Mouse (Mus musculus) thymus, adult 2 months (tissue): ENCODE data around the gene Cd79a. TPM values are rescaled to one million over a fixed set of nuclear protein-coding genes. Genes with fewer than 3 reads are reported as not detected.

ENCODE experiments used
- DNase-seq: peaks from one replicate; pipeline ENCODE4 v3.0.0; 2021
- H3K27ac ChIP-seq: fragments of 200-500 bp; 2 replicates; pipeline ENCODE4 v1.5.1; 2012; ENCODE audit warnings: low read length, control low read depth; ENCODE audit not compliant: control insufficient read depth, insufficient read depth
- H3K27me3 ChIP-seq: fragments of 200-500 bp; 2 replicates; pipeline ENCODE4 v1.6.1; 2012; ENCODE audit warnings: mild to moderate bottlenecking, low read length, moderate library complexity, mixed read lengths; ENCODE audit not compliant: control insufficient read depth, insufficient read depth
- H3K36me3 ChIP-seq: fragments of 200-500 bp; 2 replicates; pipeline ENCODE4 v1.6.1; 2012; ENCODE audit warnings: mild to moderate bottlenecking, low read length, moderate library complexity; ENCODE audit not compliant: control insufficient read depth, insufficient read depth
- H3K4me1 ChIP-seq: fragments of 200-500 bp; replicated peaks from 2 replicates; pipeline ENCODE4 v1.6.1; 2012; ENCODE audit warnings: low read length; ENCODE audit not compliant: control insufficient read depth, insufficient read depth
- H3K4me3 ChIP-seq: fragments of 200-500 bp; 2 replicates; pipeline ENCODE4 v1.5.1; 2012; ENCODE audit warnings: mild to moderate bottlenecking, low read length, control low read depth, moderate library complexity; ENCODE audit not compliant: control insufficient read depth, insufficient read depth
- CTCF ChIP-seq: fragments of 200-500 bp; IDR thresholded peaks from 2 replicates; pipeline ENCODE4 v1.5.1; 2012; ENCODE audit warnings: mild to moderate bottlenecking, control low read depth, low read length, moderate library complexity, borderline replicate concordance; ENCODE audit not compliant: control insufficient read depth, poor library complexity, insufficient read depth; ENCODE audit errors: extremely low read depth
- POLR2A ChIP-seq: fragments of 200-500 bp; IDR thresholded peaks from 2 replicates; pipeline ENCODE4 v1.6.1; 2012; ENCODE audit warnings: mild to moderate bottlenecking, low read length, control low read depth, moderate library complexity; ENCODE audit not compliant: control insufficient read depth, poor library complexity, insufficient read depth; ENCODE audit errors: extremely low read depth
- WGBS: fragments of 180-500 bp; shearing (Covaris S2); methylation state at CpG from one replicate; pipeline ENCODE4 v1.1.7; 2018; 5-methylcytosine and 5-hydroxymethylcytosine counted together
- polyA plus RNA-seq: library from polyadenylated mRNA; depleted of rRNA; stranded (reverse); fragments of >200 nt; gene quantifications from 2 replicates; pipeline ENCODE4 v1.2.3, GENCODE M21; 2012

Cd79a gene
- polyA plus RNA-seq, 1 experiment = 38.2 TPM

DNA sequence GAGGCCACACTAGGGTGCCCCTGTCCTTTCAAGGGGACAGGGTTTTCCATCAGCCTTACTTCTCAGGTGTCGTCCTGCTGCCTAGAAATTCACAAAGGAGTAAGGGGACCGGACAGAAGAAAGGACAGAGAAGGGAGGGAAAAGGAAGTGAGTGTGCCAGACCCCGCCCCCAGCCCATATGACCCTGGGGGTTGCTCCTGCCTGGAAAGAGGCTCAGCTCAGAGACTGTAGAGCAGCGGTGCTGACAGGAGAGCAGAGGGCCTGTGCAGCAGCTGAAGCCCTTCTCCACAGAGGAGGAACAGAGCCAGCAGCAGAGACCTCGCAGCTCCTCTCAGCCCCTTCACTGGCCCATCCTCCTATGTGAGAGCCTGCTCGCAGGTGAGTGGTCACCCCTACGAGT, 43.5 kb upstream of the Cd79a start:
- no peak for DNase-seq
- WGBS = 74% methylated on average over 7 of the region's 7 CpGs
- 0 out of 2 replicates have a peak, but pooled peaks cover 3% of the 10 kb centered on the region for H3K4me1 ChIP-seq
- H3K27ac ChIP-seq = no peak overlapping the region
- H3K36me3 ChIP-seq = no peaks in the 10 kb centered on the region
- TF ChIP-seq CTCF (no peak), POLR2A (no peak)
- H3K27me3 ChIP-seq = no peaks in the 10 kb centered on the region
- H3K4me3 ChIP-seq = no peak overlapping the region

DNA sequence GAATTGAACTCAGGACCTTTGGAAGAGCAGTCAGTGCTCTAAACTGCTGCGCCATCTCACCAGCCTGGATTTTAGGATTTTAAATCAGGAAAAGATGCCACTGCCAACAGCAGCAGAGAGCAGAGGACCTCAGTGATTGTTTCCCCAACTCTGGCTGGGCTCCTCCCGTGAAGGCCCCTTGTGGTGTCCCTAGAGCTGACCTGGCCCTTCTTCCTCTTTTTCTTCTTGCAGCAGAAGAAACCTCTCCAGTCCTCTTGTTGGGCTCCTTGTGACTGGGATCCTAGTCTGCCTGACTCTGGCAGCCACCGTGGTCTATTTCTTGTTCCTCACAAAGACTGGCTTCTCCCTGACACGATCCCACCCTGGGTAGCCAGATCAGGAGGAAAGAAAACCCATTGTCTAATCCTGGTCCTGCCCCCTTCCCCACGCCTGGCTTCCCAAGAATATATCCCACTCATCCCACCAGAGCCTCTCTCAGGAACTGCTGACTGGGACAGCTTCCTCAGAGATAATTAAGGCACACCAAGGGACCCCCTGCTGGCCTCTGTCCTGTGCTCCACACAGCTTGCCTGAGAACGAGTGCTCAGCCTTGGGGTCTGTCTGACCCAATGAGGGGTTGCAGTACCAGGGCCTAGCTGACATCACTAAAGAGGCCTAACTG, 40.6 kb upstream of the Cd79a start:
- WGBS = 54% methylated on average over 6 of the region's 6 CpGs
- H3K4me1 ChIP-seq = no peaks in the 10 kb centered on the region
- no peak for TF ChIP-seq CTCF

GRCm38 (mm10) chr7:24859234-24859633, 37.9 kb upstream of the Cd79a start:
- Histone ChIP-seq H3K4me1 (no peaks in the 10 kb centered on the region), H3K36me3 (no peaks in the 10 kb centered on the region), H3K27ac (no peak overlapping the region), H3K4me3 (no peak overlapping the region), H3K27me3 (no peaks in the 10 kb centered on the region)
- 86% methylated on average over 5 of the region's 5 CpGs for WGBS
- DNase-seq = no peak
- no peak for TF ChIP-seq CTCF
- TF ChIP-seq POLR2A = no peak

More for the DNA sequence above, 40.6 kb upstream of the Cd79a start:
- no peak for DNase-seq
- Histone ChIP-seq H3K4me3 (no peak overlapping the region), H3K36me3 (no peaks in the 10 kb centered on the region), H3K27ac (no peak overlapping the region), H3K27me3 (no peaks in the 10 kb centered on the region)

DNA sequence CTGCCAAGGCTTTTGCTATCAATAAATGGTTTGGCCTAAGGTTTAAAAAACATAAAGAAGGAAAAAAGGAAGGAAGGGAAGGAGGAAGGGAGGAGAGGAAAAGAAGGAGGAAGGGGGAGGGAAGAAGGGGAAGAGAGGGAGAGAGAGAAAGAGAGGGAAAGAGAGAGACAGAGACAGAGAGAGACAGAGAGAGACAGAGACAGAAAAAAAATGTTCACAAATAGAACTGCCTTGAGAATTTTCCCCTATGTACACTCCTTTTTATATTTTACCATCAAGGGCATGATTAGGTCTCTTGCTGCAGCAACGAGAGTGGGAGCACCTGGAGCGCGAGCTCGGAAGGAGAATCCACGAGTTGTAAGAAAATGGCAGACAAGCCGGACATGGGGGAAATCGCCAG, 35.3 kb upstream of the Cd79a start, which contains the start of gene Gm9844:
TSS of gene Gm9844 (plus strand) at position 301 of the 400 bp plus-strand sequence.
- Histone ChIP-seq H3K27ac (no peak within 1 kb of the TSS), H3K27me3 (no peaks in the 10 kb centered on the region), H3K4me1 (no peaks in the 10 kb centered on the region), H3K36me3 (no peaks in the 10 kb centered on the region), H3K4me3 (no peak within 1 kb of the TSS)
- no peak for DNase-seq
- 95% methylated on average over 7 of the region's 7 CpGs for WGBS
- no peak for TF ChIP-seq CTCF
- no peak for TF ChIP-seq POLR2A

DNA sequence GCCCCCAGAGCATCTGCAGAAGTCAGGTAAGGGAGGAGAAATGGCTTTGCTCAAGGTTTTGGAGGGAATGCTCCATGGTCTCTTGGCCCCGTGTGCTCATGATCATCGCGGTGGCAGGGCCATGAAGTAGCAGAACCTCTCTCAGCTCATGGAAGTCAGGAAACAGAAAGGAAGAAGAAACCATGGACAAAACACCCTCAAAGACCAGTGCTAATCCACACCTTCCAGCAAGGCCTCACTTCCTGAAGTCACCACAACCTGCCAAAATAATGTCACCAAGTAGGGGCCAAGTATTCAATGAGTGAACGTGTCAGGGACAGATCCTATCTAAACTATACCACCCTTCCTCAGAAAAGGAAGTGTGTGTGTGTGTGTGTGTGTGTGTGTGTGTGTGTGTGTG, 34.3 kb upstream of the Cd79a start:
- Histone ChIP-seq H3K4me3 (no peak overlapping the region), H3K36me3 (no peaks in the 10 kb centered on the region), H3K27me3 (no peaks in the 10 kb centered on the region), H3K4me1 (no peaks in the 10 kb centered on the region), H3K27ac (no peak overlapping the region)
- WGBS = 37% methylated on average over 4 of the region's 4 CpGs
- no peak for DNase-seq
- no peak for TF ChIP-seq CTCF
- TF ChIP-seq POLR2A = no peak

DNA sequence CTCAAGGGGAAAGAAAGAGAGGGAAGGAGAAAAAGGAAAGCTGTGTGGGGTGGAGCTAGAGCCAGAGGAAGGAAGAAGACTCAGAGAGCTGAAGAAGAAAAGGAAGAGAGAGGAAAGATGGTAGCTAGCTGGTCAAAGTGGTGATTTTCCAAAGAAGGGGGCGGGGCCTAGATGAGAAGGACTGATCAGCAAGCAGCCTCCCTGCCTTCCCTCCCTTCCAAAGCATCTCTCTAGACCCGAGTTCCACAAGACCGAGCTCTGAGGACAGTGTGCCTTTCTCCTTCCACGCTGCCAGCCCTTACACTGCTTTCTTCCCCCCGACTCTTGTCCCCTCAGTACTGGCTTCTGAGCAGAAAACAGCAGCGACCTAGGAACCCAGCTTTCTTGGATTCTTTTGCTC, 33.0 kb upstream of the Cd79a start:
- WGBS = 55% methylated on average over 6 of the region's 6 CpGs
- H3K36me3 ChIP-seq = no peaks in the 10 kb centered on the region

GRCm38 (mm10) chr7:24869080-24869479, 28.1 kb upstream of the Cd79a start:
- TF ChIP-seq CTCF = no peak
- Histone ChIP-seq H3K27ac (no peak overlapping the region), H3K4me3 (no peak overlapping the region), H3K27me3 (no peaks in the 10 kb centered on the region), H3K4me1 (no peaks in the 10 kb centered on the region), H3K36me3 (no peaks in the 10 kb centered on the region)
- no peak for DNase-seq
- WGBS = 76% methylated on average over 17 of the region's 17 CpGs

More for the DNA sequence above, 33.0 kb upstream of the Cd79a start:
- Histone ChIP-seq H3K4me3 (no peak overlapping the region), H3K27me3 (no peaks in the 10 kb centered on the region), H3K27ac (no peak overlapping the region), H3K4me1 (no peaks in the 10 kb centered on the region)
- TF ChIP-seq POLR2A (no peak), CTCF (no peak)
- no peak for DNase-seq
